Mouse (Mus musculus) brain, adult 2 months (tissue): Measurements from ENCODE around the gene Mgat5b.

Experiments used
- DNase-seq: peaks from one replicate; pipeline ENCODE4 v3.0.0; 2011; ENCODE audit warnings: low read depth, low spot score

Gene Mgat5b

DNA sequence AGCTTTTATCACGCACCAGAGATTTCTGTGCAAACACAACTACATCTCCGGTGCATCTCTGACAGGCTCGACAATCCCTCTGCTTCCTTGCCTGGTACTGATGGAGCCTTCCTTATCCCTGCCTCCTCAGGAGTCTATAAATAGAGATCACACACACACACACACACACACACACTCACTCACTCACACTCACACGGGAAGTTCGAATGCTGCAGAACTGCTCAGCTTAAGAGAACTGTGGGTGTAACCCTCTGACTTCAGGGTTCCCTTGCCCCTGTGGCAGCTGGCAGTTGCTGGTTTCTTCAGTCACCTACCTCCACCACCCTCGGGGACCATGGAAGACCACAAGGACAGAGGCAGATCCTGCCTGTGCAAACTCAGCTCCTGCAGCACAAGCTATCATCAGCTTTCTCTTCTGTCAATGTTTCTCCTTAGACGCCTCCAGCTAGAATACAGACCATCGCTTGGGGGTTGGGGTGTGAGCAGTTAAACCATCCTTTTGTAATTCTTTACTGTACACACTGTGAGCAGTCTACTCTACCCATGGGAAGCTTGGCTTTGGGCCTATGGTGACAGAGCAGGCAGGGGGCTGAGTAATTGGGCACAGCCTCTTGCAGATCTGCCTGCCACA, 111.9 kb downstream of the Mgat5b start:
- peak; percentile 91 for DNase-seq

DNA sequence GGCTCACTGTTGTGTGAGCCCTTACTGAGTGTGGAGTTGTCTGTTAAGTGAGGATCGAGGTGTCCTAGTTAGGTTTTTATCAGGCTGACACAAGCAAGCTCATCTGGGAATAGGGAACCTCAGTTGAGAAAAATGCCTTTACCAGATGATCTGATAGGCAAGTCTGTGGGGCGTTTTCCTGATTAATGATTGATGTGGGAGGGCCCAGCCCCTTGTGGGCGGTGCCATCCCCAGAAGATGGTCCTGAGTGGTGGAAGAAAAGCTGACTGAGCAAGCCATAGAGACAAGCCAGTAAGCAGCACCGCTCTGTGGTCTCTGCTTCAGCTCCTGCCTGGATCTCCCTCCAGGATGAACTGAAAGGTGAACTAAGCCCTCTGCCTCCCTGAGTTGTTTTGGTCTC, 112.6 kb downstream of the Mgat5b start:
- peak; percentile 74 for DNase-seq

GRCm38 (mm10) chr11:117035661-117036336, 117.1 kb downstream of the Mgat5b start:
- DNase-seq = no peak
